Mouse (Mus musculus) lung, adult 18-20 months (tissue): ENCODE measurements around the gene Steap4.
"Not testable (repeated sequence)": the region's sequence is repeated elsewhere in the genome, so short reads cannot be mapped to it uniquely, and the experiment has no call there.

Experiments
- DNase-seq, 2 experiments: peaks; one replicate each; pipeline ENCODE4 v3.0.0; 2022; ENCODE audit warnings: mixed read lengths in 2 of 2

Steap4 gene

DNA sequence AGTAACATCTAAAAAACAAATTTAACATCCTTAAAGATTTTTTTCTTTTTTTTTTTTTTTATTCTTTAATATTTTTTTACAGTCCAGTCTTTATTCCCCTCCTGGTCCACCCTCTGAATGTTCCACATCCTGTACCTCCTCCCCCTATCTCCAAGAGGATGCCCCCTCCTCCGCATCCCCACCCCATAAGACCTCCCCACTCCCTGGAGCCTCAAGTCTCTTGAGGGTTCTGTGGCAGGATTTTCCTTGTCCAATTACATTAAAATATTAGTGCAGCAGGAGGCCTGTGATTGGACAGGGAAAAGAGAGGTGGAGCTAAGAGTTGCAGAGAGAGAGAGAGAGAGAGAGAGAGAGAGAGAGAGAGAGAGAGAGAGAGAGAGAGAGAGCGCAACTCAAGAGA, 31.4 kb downstream of the Steap4 start:
- DNase-seq, result not testable (repeated sequence)

DNA sequence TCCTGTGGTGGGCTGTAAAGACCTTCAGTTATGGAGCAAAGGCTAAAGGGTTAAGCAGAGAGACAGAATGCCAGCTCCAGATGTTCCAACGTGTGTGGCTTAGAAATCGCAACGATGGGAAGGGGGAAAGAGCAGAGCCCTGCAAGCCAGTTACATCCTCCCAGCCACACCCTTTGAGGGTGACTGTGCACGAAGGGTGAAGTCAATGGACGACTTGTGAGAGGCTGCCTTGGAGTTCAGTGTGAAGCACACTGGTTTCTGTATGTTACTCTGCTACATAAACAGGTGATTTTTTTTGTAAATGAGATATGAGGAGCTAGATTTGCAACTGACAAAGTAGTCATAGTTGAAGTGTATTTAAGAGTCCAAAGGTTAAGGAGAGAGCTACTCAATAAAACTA, 33.5 kb downstream of the Steap4 start:
- DNase-seq, result no peak

DNA sequence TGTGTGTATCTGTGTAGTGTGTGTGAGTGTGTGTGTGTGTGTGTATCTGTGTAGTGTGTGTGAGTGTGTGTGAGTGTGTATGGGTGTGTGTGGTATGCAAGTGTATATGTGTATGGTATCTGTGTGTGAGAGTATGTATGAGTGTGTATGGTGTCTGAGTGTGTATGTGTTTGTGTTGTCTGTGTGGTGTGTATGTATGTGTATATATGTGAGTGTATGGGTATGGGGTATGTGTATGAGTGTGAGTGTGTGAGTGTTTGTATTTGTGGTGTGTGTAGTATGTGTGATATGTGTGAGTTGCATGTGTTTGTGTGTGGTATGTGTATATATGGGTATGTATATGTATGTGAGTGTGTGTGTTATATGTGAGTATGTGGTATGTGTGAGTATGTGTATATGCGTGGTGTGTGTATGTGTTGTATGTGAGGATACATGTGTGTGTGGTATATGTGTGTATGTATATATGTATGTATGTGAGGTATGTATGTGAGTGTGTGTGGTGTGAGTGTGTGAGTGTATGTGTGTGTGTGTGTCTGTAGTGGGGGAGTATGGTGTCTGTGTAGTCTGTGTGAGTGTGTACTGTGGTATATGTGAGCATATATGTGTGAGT, 35.1 kb downstream of the Steap4 start:
- no peak for DNase-seq

DNA sequence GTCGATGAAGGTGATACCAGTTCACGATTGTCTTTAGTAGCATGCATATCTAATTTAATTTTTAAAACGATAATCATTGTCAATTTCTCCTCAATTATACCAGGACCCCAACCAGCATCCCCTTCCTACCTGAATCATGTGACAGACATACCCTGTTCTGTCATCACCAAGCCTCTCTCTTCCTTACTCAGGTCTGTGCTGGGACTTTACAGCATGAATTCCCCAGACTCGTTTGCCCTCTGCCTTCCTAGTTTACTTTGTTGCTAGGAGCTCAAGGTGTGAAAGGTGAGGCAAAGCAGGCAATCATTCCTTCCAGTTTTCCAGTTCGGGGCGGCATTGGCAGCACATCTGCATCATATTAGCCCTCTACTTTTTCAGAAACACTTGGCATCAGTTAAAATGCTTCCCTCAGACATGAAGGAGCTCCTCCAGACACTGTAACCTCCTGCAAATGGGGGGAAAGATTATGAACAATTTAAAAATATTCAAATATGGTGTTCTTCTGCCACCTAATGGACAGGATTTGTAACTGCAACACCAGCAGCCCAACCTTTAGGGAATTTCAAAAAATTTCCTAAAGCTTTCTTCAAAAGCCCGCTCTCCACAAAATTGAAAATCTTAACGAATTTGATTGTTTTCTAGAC, 36.3 kb downstream of the Steap4 start:
- DNase-seq, result no peak

DNA sequence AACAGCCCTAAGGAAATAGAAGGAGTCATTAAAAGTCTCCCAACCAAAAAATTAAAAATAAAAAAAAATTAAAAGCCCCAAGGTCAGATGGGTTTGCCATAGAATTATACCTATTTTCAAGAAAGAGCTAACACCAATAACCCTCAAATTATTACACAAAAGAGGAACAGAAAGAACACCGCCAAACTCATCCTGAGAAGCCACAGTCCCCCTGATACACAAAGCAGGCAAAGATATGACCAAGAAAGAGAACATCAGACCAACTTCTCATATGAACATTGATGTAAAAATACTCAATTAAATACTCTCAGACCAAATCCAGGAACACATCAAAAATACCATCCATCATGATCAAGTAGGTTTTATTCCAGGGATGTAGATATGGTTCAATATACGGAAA, 36.8 kb downstream of the Steap4 start:
- no peak for DNase-seq

DNA sequence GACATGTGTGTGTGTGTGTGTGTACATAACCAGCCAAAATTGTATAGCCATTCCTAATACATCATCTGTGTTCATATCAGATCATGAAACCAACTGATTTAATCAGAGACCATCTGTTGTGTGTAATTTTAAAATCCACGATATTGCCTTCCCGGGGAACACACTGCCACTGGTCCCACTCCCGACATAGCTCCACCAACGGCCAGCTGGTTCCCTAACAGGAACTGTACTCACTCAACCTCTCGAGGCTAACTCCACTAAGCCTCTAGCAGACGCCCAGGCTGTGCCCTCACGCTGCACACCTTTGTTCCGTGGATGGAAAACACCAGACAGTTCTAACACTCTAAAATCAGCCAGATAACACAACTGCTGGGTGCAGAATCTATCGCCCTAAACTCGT, 40.2 kb downstream of the Steap4 start:
- no peak for DNase-seq

DNA sequence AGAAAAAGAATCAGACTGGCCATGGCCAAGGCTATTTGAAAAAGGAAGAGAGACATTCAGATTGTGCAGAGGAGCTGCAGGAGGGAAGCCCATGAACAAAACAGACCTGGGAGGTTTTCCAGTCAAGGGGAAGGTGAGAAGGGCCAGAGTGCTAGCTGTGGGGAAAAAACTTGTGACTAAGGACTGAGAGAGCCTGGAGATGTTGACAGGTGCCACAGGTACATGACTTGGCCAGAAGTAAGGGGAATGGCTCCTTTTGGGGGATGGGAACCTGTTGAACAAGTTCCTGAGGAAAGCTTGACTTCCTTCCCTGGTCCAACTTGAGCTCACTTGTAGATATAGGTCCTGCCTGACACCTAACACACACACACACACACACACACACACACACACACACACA, 42.6 kb downstream of the Steap4 start:
- DNase-seq, result peak in 1 of 2 experiments; percentile 7

DNA sequence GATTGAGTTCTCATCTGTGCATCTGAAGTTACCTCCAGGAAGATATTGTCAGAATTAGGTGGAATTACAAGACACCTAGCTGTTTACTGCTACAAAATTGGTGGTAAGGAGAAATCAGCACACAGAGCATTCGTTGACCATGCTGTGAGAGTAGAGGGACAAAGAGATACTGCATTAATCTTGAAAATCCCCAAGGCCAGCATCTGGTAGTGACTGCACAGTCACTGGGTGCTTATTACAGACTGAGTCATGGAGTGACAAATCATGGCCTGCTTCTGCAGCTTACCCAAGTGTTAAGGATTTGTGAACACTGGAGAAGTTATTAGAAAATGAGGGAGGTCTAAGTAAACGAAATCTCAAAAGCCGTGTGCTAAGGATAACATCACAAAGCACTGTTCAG, 53.0 kb downstream of the Steap4 start:
- DNase-seq, result no peak
